Mouse (Mus musculus) cerebellum, adult 18-20 months (tissue): ENCODE measurements around the gene Irak3.
"Not testable (repeated sequence)": the region's sequence is repeated elsewhere in the genome, so short reads cannot be mapped to it uniquely, and the experiment has no call there.

Experiments used
- DNase-seq, 2 experiments: peaks; one replicate each; pipeline ENCODE4 v3.0.0; 2021

Gene Irak3

GRCm38 (mm10) chr10:120153911-120154310 lies 48.0 kb downstream of the Irak3 start:
- DNase-seq, result no peak

DNA sequence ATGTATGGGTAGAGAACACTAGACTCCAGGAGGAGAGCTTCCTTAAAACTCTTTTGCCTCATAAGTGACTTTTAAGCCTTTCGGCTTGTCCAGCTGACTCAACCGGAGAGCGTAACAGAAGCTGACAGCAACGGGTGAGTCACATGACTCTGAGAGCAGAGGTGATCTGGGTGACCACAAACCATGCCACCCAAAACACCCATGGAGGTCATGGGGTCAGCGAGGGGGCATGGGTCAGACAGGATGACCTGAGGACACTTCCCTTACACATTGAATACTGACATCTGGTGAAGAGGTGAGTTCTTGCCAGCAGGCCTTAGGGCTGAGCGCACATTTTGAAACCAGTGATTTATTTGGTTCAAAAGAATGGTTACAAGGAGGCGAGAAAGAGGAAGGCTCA lies 50.3 kb downstream of the Irak3 start:
- DNase-seq, result no peak

DNA sequence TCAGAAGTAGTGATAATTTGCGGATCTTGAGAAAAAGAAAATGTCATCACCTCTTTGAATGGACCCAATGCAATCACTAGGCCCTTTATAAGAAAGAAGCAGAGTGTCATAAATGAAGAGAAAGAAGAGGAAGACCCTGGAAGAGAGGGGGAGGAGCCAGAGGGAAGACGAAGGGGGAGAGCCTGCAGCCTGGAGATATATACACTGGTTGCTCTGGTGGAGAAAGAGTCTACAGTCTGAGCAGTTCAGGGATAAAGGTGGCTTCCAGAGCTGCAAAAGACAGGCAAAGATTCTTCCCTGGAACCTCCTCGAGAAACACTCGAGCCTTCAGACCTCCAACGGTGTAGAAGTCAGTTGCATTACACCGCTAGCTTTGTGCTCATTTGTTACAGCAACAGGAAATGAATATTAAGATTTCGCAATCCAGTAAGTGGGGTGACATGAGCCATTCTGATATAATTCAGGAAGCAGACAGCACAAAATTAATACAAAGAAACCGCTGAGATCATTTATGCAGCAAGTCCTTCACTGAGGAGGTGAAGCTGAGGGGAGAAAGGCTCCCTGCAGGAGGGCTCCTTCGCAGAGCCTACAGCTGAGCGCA lies 60.9 kb downstream of the Irak3 start:
- no peak for DNase-seq

DNA sequence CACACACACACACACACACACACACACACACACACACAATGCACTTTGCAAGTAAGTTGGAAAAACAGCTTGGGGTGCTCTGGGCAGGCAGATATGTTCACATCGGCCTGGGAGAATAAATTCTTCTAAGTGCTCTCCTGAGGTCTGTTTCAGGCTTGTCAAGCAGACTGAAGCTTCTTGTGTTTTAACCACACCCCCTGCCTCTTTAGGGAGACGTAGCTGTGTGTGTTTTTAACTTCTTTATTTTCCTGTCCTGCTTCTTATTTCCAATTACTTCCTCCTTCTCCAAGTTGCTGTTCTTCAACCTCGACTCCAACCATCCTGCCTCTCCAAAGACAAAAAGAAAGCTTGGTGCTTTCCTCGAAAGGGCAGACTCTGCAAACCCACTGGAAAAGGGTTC lies 61.7 kb downstream of the Irak3 start:
- no peak for DNase-seq

DNA sequence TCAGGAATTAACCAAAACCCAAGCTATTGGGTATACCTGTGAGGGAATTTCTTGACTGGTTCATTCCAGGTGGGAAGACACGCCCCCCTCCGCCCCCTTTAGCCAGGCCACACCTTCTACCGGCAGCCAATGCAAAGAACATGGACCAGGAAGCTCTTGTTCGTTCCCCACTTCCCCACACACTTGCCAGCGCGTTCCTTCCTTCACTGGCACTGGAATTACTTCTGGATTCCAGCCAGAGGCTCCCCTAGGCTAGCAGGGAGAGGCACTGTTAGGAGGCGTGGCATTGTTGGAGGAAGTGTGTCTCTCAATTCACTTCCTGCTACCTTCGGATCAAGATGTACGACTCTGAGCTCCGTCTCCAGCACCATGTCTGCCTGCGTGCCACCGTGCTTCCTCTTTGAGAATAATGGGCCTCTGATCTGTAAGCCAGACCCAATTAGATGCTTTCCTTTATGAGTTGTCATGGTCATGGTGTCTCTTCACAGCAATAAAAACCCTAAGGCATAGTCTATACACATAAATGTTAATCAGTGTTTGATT lies 65.8 kb downstream of the Irak3 start:
- DNase-seq, result no peak

- DNase-seq, result no peak
Measured at GRCm38 (mm10) chr10:120133697-120134096, 68.2 kb downstream of the Irak3 start.

GRCm38 (mm10) chr10:120130621-120131020 lies 71.3 kb downstream of the Irak3 start:
- DNase-seq, result peak; percentile 7 to 9

GRCm38 (mm10) chr10:120128601-120129277 lies 73.2 kb downstream of the Irak3 start:
- no peak for DNase-seq

DNA sequence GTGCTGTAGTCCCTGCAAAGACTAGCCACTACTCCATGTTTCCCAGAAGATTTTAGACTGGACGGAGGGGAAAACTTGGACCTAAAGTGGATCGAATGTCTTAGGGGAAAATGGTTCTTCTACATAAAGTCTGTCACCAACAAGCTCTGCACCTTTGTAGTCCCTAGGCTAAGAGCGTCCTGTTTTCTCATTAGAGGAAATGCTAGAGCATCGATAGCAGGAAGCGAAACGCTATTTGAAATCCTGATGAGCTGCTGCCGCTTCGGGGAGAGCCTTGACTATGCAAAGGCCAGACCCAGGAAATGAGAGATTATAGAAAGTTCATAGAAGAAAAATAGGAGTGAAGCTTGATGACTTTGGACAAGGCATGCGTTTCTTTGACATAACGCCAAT lies 76.5 kb downstream of the Irak3 start:
- no peak for DNase-seq

DNA sequence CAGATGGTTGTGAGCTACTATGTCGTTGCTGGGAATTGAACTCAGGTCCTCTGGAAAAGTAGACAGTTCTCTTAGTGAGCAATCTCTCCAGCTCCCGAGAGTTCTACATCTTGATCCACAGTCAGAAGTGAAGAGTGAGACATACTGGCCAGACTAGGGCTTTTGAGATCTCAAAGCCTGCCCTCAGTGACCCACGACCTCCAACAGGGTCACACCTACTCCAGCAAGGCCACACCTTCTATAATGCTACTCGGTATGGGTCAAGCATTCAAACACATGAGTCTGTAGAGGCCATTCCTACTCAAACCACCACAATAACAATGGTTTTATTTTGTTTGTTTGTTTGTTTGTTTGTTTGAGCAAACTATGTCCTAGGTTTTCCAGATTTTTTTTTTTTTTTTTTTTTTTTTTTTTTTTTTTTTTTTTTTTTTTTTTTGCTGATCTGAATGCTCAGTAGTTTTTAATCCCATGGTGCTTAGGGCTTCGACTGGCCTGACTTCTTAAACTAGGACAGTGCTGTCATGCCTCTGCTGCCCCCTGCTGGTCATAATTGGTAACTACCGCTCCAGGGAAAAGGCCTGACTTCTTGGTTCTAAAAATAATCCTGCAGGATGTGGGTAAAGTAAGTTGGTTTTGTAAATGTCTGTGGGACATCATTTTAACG lies 77.0 kb downstream of the Irak3 start:
- DNase-seq, result peak; percentile 77 to 80

- DNase-seq, result no peak
Measured at GRCm38 (mm10) chr10:120123721-120124120, 78.2 kb downstream of the Irak3 start.

GRCm38 (mm10) chr10:120115249-120115648 lies 86.7 kb downstream of the Irak3 start:
- no peak for DNase-seq

DNA sequence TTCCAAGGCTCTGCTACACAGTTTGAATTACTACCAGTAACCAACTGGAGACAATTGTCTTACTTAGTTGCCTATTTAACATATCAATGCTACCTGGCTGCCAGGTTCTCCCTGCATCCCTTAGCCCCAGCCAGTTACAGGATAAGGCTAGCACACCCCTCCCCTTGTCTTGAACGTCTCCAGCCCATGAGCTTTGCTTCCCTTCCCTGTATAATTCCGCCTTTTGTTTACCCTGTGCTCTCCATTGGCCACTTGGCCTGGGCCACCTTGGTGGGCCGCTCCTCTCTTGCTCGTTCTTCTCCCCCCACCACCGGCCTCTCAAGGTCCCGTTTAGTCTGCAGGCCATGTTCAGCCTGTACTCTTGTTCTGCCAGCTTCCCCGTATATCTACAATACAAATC lies 87.4 kb downstream of the Irak3 start:
- no peak for DNase-seq

DNA sequence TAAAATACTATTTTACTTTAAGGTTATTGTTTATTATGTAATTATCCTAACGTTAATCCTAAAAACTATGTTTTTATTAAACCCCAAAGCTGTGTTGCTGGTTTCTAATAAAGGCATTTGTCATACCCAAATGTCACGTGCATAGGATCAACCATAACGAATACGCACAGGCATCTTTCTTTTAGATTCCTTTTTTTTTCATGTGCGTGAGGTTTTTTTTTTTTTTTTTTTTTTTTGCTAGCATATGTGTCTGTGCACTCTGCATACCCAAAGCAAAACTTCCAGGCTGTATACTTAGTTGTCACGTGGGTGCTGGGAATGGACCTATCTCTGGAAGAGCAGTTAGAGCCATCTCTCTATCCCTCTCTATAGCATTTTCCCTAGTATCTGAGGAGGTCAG lies 88.0 kb downstream of the Irak3 start:
- no peak for DNase-seq

GRCm38 (mm10) chr10:120113482-120113881 lies 88.4 kb downstream of the Irak3 start:
- DNase-seq, result not testable (repeated sequence)

- DNase-seq, result peak; percentile 97
Measured at GRCm38 (mm10) chr10:120112507-120113396, 89.2 kb downstream of the Irak3 start, which contains the start of gene Helb. Gene Helb, minus strand, starts transcription at chr10:120112987.

GRCm38 (mm10) chr10:120111691-120112319 lies 90.1 kb downstream of the Irak3 start:
- DNase-seq, result no peak

GRCm38 (mm10) chr10:120100806-120101205 lies 101.1 kb downstream of the Irak3 start:
- no peak for DNase-seq

DNA sequence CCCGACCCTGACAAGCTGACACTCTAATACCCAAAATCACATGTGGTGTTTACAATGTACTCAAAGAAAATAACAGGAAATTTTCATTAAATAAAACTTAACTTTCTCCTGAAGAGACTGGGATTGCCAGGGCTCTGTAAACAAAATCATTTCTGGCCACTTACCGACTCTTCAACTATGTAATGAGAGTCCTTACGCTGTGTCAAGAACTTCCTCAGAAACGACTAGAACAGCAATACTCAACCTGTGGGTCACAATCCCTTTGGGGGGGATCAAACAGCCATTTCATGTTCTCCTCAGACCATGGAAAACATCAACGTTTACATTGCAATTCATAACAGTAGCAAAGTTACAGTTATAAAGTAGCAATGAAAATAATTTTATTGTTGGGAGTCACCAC lies 104.4 kb downstream of the Irak3 start:
- DNase-seq, result no peak

GRCm38 (mm10) chr10:120095716-120096115 lies 106.2 kb downstream of the Irak3 start:
- DNase-seq, result no peak

- no peak for DNase-seq
Measured at GRCm38 (mm10) chr10:120095136-120095535, 106.8 kb downstream of the Irak3 start.

GRCm38 (mm10) chr10:120092548-120092947 lies 109.4 kb downstream of the Irak3 start:
- DNase-seq, result no peak
